Mouse (Mus musculus) liver, embryonic 14.5 days (tissue): ENCODE measurements around the gene Klhl7.

Experiments
- CTCF ChIP-seq: IDR thresholded peaks from 2 replicates; pipeline ENCODE4 v1.5.1; 2016; ENCODE audit warnings: antibody characterized with exemption, low read depth, control low read depth
- EP300 ChIP-seq: IDR thresholded peaks from 2 replicates; pipeline ENCODE4 v1.6.1; 2016; ENCODE audit warnings: antibody characterized with exemption, low read depth

GRCm38 (mm10) chr5:24084835-24085234 is 15.6 kb upstream of the Klhl7 start:
- TF ChIP-seq EP300 (no peak), CTCF (no peak)
